Mouse (Mus musculus) retina, postnatal 1 day (tissue): ENCODE data around the gene Opcml.
A peak's percentile ranks its signal among the peaks of the same experiment; 100 is the strongest.

Experiments
- DNase-seq: peaks from one replicate; pipeline ENCODE4 v3.0.0-alpha.2; 2012

Gene Opcml

DNA sequence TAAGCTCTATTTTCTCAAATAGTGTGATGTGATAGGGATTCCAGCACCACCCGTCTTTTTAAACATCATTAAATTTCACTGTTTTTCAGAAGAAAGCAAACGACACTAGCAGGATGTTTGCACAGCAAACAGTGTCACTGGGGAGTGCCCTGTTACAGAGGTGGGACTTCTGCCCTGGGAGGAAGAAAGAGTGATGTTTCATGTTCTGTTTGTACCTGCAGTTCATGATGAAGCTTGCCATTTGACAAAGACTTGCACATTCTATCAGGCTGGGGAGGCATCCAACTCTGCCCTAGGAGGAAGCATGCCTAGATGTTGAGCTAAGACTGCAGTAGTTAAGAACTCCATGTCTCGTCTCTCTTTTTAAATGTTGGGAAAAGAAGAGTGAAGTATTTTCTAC is 222.6 kb downstream of the Opcml start:
- no peak for DNase-seq

- no peak for DNase-seq
These were observed 237.6 kb downstream of the Opcml start for GRCm38 (mm10) chr9:28028156-28028555.

GRCm38 (mm10) chr9:28028788-28029393 is 238.3 kb downstream of the Opcml start:
- DNase-seq, result no peak

DNA sequence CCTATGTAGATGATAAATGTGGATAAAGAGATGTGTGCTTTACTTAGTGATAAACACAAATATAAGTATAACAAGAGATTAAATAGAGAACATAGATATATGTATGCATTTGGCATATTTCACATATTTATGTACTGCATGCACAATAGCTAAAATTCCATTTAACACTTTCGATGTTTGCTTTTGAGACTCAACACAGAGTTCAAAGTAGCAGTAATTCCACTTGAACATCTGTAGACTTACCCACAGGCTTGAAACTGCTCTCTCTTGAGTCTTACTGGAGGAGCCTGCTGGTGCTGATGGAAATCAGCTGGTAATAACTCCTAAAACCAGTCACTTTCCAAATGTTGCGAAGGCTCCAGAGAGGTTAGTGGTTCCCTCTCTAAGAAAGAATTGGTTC is 258.6 kb downstream of the Opcml start:
- no peak for DNase-seq

DNA sequence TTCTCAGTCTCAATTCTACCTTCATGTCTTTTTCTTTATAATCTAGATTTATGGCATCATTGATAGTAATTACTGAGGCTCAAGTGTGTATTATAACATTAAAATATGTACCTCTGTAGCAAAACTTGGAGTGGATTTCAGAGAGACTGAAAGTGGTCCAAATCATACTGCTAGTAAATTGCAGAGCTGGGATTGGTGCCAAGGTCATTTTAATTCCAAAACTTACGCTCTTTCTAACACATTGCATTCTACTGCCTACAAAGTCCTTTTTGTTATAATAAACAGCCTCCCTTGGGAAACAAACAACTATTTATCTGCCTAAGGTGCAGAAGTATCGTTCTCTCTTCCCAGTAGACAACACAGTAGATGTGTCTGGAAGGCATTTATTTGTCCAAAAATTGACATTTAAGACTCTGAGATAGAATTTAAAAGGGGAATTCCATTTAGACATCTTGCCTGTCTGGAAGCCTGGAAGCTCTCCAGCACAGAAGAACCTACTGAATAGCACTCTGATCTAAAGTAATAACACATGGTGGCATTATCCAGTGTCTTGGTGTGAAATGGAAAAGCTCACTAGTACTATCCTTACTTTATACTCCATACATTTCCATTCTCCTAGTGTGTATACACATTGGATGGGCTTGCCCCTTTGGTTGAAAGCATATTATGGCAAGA is 266.7 kb downstream of the Opcml start:
- DNase-seq, result no peak

DNA sequence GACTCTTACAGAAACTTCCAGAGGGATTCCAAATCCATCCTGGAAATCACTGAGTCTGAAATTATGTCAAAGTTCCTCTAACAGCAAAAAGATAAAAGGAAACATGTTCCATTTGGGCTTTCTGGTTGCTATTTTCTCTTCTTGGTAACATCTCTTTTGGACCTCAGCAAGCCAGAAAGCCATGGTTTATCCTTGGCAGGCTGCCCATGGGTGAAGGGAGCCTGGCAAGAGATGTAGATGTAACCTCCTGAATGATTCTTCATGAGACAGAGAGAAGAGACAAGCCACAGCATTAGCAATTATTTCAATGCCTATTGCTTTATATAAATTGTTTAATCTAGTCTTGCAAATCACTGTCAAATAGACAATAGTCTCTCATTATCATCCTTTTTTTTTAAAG is 274.6 kb downstream of the Opcml start:
- no peak for DNase-seq

DNA sequence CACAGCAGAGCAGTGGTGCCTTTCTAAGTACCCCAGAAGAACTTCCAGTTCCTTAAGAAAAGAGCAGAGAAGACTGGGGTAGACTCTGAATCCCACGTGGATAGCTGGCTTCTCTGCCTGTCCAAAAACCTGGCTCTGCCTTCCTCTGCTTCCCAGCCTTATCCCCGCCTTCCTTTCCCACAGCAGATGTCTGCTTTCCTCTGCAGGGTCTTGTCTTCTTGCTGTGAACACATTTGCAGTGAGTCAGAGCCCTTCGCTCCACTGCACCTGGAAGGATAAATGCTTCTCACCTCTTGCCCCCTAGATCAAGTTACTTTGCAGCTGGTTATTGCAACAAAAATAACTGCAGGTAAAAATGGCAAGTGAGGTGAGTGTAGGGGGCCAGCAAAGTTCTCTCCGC is 290.1 kb downstream of the Opcml start:
- DNase-seq, result no peak

- no peak for DNase-seq
These were observed 293.2 kb downstream of the Opcml start for GRCm38 (mm10) chr9:28083754-28084153.

GRCm38 (mm10) chr9:28084273-28084726 is 293.7 kb downstream of the Opcml start:
- DNase-seq, result peak; percentile 28

- DNase-seq, result no peak
These were observed 300.8 kb downstream of the Opcml start for GRCm38 (mm10) chr9:28091395-28091794.

GRCm38 (mm10) chr9:28094722-28095121 is 304.1 kb downstream of the Opcml start:
- no peak for DNase-seq

GRCm38 (mm10) chr9:28096204-28096603 is 305.6 kb downstream of the Opcml start:
- DNase-seq, result no peak

DNA sequence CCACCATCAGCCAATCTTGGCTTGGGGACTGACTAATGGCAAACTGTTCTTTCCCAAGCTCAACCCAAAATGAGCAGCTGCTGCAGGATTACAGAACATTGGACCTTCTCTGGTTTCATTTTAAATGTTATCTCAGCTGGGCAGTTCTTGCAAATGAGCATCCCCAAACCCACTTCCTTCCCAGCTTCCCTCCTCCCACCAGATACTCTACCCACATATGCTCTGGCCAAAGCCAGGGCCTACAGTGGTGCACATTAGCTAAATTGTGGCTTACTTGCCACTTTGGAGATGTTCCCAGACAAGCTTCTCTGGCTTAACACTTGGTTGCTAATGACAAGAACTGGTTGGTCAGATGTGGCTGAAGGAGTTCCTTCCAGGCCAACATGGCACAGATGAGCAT is 311.4 kb downstream of the Opcml start:
- DNase-seq, result no peak

GRCm38 (mm10) chr9:28121858-28122257 is 331.3 kb downstream of the Opcml start:
- DNase-seq, result no peak

GRCm38 (mm10) chr9:28128735-28129134 is 338.2 kb downstream of the Opcml start:
- DNase-seq, result no peak

DNA sequence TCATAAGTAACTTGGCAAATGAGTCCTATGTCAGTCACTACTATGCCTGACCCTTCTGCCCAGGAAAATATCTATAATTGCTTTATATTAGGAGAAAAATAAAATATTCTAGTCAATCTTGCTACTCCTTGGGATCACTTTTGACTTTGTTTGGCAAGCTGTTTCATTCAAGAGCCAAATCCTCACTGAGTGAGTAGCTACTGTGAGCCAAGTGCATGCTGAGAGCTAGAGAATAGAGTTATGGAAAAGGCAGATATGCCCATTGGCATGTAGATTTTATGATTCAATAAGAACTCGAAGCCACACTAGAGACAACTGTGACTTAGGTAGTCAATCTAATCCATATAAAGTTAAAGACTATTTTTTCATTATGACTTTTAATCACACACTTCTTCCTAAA is 340.9 kb downstream of the Opcml start:
- DNase-seq, result no peak

- DNase-seq, result no peak
These were observed 346.0 kb downstream of the Opcml start for GRCm38 (mm10) chr9:28136614-28137013.

DNA sequence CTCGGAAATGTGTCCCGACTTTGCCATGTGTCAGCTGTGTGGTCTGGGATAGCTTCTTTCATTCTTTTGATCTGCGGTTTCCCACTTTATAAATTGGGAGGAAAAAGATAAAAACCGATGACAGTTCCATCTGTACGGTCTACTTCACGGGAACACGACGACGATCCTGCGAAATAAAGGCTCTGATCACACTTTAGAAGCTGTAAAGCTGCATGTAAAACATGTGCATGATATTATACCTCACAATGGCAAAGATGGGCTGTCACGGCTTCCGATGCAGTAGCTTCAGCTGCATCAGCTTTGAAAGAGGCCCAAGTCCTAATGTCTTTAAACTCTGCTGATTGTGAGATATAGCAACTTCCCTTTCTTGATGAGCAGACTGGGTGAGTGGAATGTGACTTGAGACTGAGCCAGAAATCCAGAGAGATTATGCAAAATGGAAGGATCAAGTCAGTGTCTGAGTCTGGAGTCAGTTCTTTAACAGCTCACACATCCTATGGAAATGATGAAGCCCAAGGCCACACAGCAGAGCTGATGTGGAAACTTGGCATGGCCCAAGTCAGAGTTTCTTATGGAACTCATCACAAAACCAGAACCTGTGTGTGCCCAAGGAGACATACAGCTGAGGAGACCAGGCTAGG is 349.5 kb downstream of the Opcml start:
- no peak for DNase-seq

DNA sequence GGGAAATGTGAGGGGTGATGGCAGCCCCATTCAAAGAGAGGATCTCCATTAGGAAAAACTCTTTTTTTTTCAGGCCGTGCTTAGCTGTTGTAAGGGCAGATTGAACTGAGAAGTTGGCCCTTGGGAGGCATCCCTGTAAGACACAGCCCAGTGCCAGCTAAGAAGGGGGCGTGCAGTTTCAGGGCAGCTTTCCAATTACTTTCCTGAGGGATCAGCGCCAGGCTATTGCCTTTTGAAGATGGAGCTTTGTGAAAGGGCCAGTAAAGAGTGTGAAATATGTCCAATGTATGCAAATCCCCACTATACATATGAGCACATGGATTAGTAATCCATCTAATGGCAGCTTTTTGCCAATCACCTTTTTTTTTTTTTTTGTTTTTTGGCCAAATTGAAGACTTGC is 358.9 kb downstream of the Opcml start:
- DNase-seq, result no peak

DNA sequence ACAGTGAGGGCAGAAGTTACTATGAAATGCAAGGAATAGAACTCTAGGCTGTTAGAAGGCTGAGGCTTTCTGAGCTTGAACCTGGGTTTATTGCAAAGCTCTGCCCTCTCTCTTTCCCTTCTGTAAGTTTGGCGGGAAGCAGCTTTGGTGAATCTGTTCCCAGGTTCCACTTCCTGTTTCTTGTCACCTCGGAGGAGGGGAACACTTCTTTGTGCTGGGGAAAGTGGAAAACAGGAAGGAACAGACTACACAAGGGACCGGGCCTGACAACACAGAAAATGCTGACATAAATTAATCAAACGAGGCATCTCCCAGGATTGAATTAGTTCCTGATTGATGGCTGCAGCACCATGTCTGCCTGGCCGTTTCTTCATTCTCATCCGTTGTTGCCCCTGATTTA is 363.2 kb downstream of the Opcml start:
- no peak for DNase-seq

DNA sequence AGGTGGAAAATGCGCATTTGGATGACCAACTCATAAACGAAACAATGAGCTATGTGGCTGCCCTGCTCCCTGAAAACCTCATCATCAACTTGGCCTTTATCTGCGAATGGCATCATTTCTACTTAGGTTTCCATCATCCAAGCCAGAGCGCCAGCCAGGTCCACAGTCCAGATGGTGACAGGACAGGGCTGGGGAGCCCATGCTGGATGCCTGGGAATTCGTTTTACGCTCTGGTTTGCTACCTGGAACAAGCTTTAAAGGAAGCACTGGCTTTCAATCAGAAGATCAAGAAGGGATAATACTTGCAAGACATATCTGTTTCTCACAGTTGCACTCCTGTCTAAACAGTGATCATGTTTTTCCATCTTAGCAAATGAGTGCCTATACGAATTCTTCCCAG is 366.5 kb downstream of the Opcml start:
- DNase-seq, result no peak

DNA sequence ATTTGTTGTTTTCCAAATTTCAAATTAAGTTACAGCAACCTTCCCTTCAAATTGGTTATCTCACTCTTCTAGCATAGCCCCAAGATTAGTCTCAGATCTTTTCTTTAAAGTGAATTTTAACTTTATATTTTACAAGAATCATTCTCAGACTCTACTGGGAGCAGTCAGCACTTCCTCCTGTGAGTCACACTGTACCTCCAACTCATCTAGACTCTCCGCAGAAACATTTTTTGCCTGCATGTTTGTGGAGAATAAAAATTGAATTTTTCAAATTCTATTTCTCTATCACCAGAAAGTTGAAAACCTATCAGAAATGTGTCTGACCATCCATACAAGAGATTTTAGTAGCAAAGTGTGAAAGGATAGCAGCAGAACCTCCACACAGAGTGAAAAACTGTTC is 370.4 kb downstream of the Opcml start:
- DNase-seq, result no peak

- DNase-seq, result no peak
These were observed 373.4 kb downstream of the Opcml start for GRCm38 (mm10) chr9:28163946-28164345.

DNA sequence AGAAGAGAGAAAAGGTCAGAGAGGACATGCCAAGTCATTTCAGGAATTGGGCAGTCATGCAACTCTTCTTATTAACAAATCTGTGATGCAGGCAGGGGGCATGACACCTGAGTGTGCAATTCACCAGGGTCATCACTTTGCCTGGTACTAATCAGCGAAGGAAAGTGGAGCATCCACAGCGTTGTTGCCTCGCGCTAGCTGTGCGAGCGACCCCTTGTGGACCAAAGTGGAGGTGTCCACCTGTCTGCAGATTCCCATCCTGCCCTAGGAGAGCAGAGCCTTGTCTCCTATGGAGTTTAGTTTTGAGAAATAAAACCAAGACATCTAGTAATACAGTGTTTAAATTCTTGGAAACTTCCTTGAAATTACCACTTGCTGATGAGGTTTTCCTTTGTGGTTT is 381.3 kb downstream of the Opcml start:
- DNase-seq, result peak; percentile 49
